Mouse (Mus musculus): Measurements from ENCODE around the gene Lgals4. TPM values are rescaled to one million over a fixed set of nuclear protein-coding genes. Genes with fewer than 3 reads are reported as not detected.

Gene Lgals4
- polyA plus RNA-seq, 1 experiment from 2014 or later, result 10.9 TPM

GRCm38 (mm10) chr7:28824941-28825685, 8.5 kb upstream of the Lgals4 start, which contains the start of gene Ech1:
Gene Ech1, plus strand, starts transcription at chr7:28825217.
- Histone ChIP-seq H3K4me1 (replicated peaks; ENCODE audit: insufficient read depth, low read length) (peaks cover 13% of the 10 kb centered on the region), H3K36me3 (ENCODE audit: insufficient read depth, low read length) (peaks cover 32% of the 10 kb centered on the region), H3K4me3 (replicated peaks; ENCODE audit: low read depth, low read length) (peak within 1 kb of the TSS; percentile 39), H3K4me2 (ENCODE audit: low read length) (peak within 1 kb of the TSS; percentile 55), H3K9me3 (replicated peaks; ENCODE audit: low read length) (no peaks in the 10 kb centered on the region), H3K27me3 (ENCODE audit: insufficient read depth, low read length) (no peaks in the 10 kb centered on the region), H3K27ac (peak within 1 kb of the TSS; percentile 92), H3K9ac (ENCODE audit: low read depth, low read length) (peak within 1 kb of the TSS; percentile 65)
- DNase-seq (ENCODE audit: low spot score) (peak; percentile 97), ATAC-seq (replicated peaks; ENCODE audit: low FRiP score, low read depth) (peak; percentile 80)
- WGBS, result 2% methylated on average over 33 of the region's 33 CpGs
- peak; percentile 3; the same call in 1 of the 2 replicates for TF ChIP-seq CTCF (IDR thresholded peaks at IDR 0.05; ENCODE audit: low read depth)

GRCm38 (mm10) chr7:28825686-28826401, 7.8 kb upstream of the Lgals4 start:
- Histone ChIP-seq H3K4me3 (replicated peaks; ENCODE audit: low read depth, low read length) (peak overlapping the region; percentile 39), H3K4me2 (ENCODE audit: low read length) (peak overlapping the region; percentile 52), H3K9me3 (replicated peaks; ENCODE audit: low read length) (no peaks in the 10 kb centered on the region), H3K36me3 (ENCODE audit: insufficient read depth, low read length) (peaks cover 29% of the 10 kb centered on the region), H3K9ac (ENCODE audit: low read depth, low read length) (peak overlapping the region; percentile 65), H3K27ac (peak overlapping the region; percentile 92), H3K4me1 (replicated peaks; ENCODE audit: insufficient read depth, low read length) (peaks cover 13% of the 10 kb centered on the region), H3K27me3 (ENCODE audit: insufficient read depth, low read length) (no peaks in the 10 kb centered on the region)
- ATAC-seq (replicated peaks; ENCODE audit: low FRiP score, low read depth), result no peak
- peak; percentile 40; the same call in 1 of the 2 replicates for TF ChIP-seq CTCF (IDR thresholded peaks at IDR 0.05; ENCODE audit: low read depth)
- 50% methylated on average over 11 of the region's 11 CpGs for WGBS
- peak; percentile 43 for DNase-seq (ENCODE audit: low spot score)

- peak overlapping the region; percentile 92; the same call in 1 of the 2 replicates for H3K27ac ChIP-seq
- no peaks in the 10 kb centered on the region for H3K9me3 ChIP-seq (replicated peaks; ENCODE audit: low read length)
- peaks cover 13% of the 10 kb centered on the region for H3K4me1 ChIP-seq (replicated peaks; ENCODE audit: insufficient read depth, low read length)
- peak overlapping the region; percentile 52 for H3K4me2 ChIP-seq (ENCODE audit: low read length)
- peaks cover 29% of the 10 kb centered on the region for H3K36me3 ChIP-seq (ENCODE audit: insufficient read depth, low read length)
- TF ChIP-seq CTCF (IDR thresholded peaks at IDR 0.05; ENCODE audit: low read depth), result no peak
- 93% methylated on average over 7 of the region's 7 CpGs for WGBS
- no peak for DNase-seq (ENCODE audit: low spot score)
- ATAC-seq (replicated peaks; ENCODE audit: low FRiP score, low read depth), result no peak
- H3K27me3 ChIP-seq (ENCODE audit: insufficient read depth, low read length), result no peaks in the 10 kb centered on the region
- no peak overlapping the region for H3K9ac ChIP-seq (ENCODE audit: low read depth, low read length)
- 0 out of 2 replicates have a peak overlapping the region, but pooled peaks have one; percentile 39 for H3K4me3 ChIP-seq (replicated peaks; ENCODE audit: low read depth, low read length)
These were observed 7.3 kb upstream of the Lgals4 start for GRCm38 (mm10) chr7:28826402-28826772.

- H3K9me3 ChIP-seq (replicated peaks; ENCODE audit: low read length), result no peaks in the 10 kb centered on the region
- peaks cover 25% of the 10 kb centered on the region for H3K36me3 ChIP-seq (ENCODE audit: insufficient read depth, low read length)
- no peaks in the 10 kb centered on the region for H3K27me3 ChIP-seq (ENCODE audit: insufficient read depth, low read length)
- no peak overlapping the region for H3K4me3 ChIP-seq (replicated peaks; ENCODE audit: low read depth, low read length)
- no peak overlapping the region for H3K27ac ChIP-seq
- 45% methylated on average over 3 of the region's 3 CpGs for WGBS
- DNase-seq (ENCODE audit: low spot score) (peak; percentile 57), ATAC-seq (replicated peaks; ENCODE audit: low FRiP score, low read depth) (no peak)
- no peak for TF ChIP-seq CTCF (IDR thresholded peaks at IDR 0.05; ENCODE audit: low read depth)
- H3K9ac ChIP-seq (ENCODE audit: low read depth, low read length), result no peak overlapping the region
- H3K4me1 ChIP-seq (replicated peaks; ENCODE audit: insufficient read depth, low read length), result peaks cover 13% of the 10 kb centered on the region
- no peak overlapping the region for H3K4me2 ChIP-seq (ENCODE audit: low read length)
These were observed 6.3 kb upstream of the Lgals4 start for GRCm38 (mm10) chr7:28827338-28827737.

- no peak overlapping the region for H3K27ac ChIP-seq
- H3K4me1 ChIP-seq (replicated peaks; ENCODE audit: insufficient read depth, low read length), result peaks cover 8% of the 10 kb centered on the region; the same call in 1 of the 2 replicates
- peaks cover 21% of the 10 kb centered on the region for H3K36me3 ChIP-seq (ENCODE audit: insufficient read depth, low read length)
- no peak overlapping the region for H3K4me2 ChIP-seq (ENCODE audit: low read length)
- H3K9me3 ChIP-seq (replicated peaks; ENCODE audit: low read length), result no peaks in the 10 kb centered on the region
- H3K4me3 ChIP-seq (replicated peaks; ENCODE audit: low read depth, low read length), result no peak overlapping the region
- DNase-seq (ENCODE audit: low spot score) (no peak), ATAC-seq (replicated peaks; ENCODE audit: low FRiP score, low read depth) (no peak)
- no peak overlapping the region for H3K9ac ChIP-seq (ENCODE audit: low read depth, low read length)
- H3K27me3 ChIP-seq (ENCODE audit: insufficient read depth, low read length), result no peaks in the 10 kb centered on the region
- WGBS, result 94% methylated on average over 8 of the region's 8 CpGs
- TF ChIP-seq CTCF (IDR thresholded peaks at IDR 0.05; ENCODE audit: low read depth), result no peak
These were observed 3.8 kb upstream of the Lgals4 start for GRCm38 (mm10) chr7:28829821-28830220.

GRCm38 (mm10) chr7:28830981-28831380, 2.7 kb upstream of the Lgals4 start:
- WGBS, result 92% methylated on average over 5 of the region's 5 CpGs
- Histone ChIP-seq H3K36me3 (ENCODE audit: insufficient read depth, low read length) (peaks cover 21% of the 10 kb centered on the region), H3K4me2 (ENCODE audit: low read length) (no peak overlapping the region), H3K4me3 (replicated peaks; ENCODE audit: low read depth, low read length) (no peak overlapping the region), H3K4me1 (replicated peaks; ENCODE audit: insufficient read depth, low read length) (0 out of 2 replicates have a peak, but pooled peaks cover 2% of the 10 kb centered on the region), H3K27me3 (ENCODE audit: insufficient read depth, low read length) (no peaks in the 10 kb centered on the region), H3K9me3 (replicated peaks; ENCODE audit: low read length) (no peaks in the 10 kb centered on the region), H3K9ac (ENCODE audit: low read depth, low read length) (no peak overlapping the region), H3K27ac (no peak overlapping the region)
- ATAC-seq (replicated peaks; ENCODE audit: low FRiP score, low read depth), result no peak
- TF ChIP-seq CTCF (IDR thresholded peaks at IDR 0.05; ENCODE audit: low read depth), result no peak
- DNase-seq (ENCODE audit: low spot score), result no peak

All from kidney, postnatal 0 days (tissue).